Mouse (Mus musculus): ENCODE measurements at regions not wholly inside any gene's neighbourhood (a gene's known extent, or its start where the extent isn't known, plus 50 kb on each side); places are given as distances from the start of the nearest gene placed in this dataset.

- Histone ChIP-seq H3K36me3 (ENCODE audit: control insufficient read depth, insufficient read depth, low read length, poor library complexity, severe bottlenecking) (no peaks in the 10 kb centered on the region), H3K9me3 (ENCODE audit: control insufficient read depth, insufficient read depth, low read depth, low read length) (no peaks in the 10 kb centered on the region), H3K27ac (ENCODE audit: insufficient read depth, low read depth, low read length, poor library complexity, severe bottlenecking) (no peak overlapping the region), H3K4me1 (ENCODE audit: control insufficient read depth in 2 of 2, insufficient read depth in 2 of 2, low read length in 2 of 2, poor library complexity in 1 of 2) (no peaks in the 10 kb centered on the region), H3K9ac (ENCODE audit: insufficient read depth, low read depth, low read length, poor library complexity, severe bottlenecking) (no peak overlapping the region), H3K4me3 (ENCODE audit: insufficient read depth in 1 of 2, low read depth in 1 of 2, low read length in 2 of 2, poor library complexity in 1 of 2, severe bottlenecking in 1 of 2) (no peak overlapping the region)
- no peak for DNase-seq (ENCODE audit: low read depth, low spot score)
- in situ Hi-C loops (cut with MboI; ENCODE audit: low sequenced_read_pairs in 2 of 2, unreplicated experiment in 2 of 2) = no loop called here
- TF ChIP-seq ZNF384 (IDR thresholded peaks at IDR 0.05; ENCODE audit: low read depth, low read length) (no peak), HCFC1 (IDR thresholded peaks at IDR 0.05; ENCODE audit: borderline replicate concordance, insufficient read depth, low read length) (no peak), MAFK (IDR thresholded peaks at IDR 0.05; ENCODE audit: insufficient read depth, low read depth, low read length) (no peak), CHD2 (IDR thresholded peaks at IDR 0.05; ENCODE audit: low read depth, low read length) (no peak), ZC3H11A (IDR thresholded peaks at IDR 0.05; ENCODE audit: borderline replicate concordance, low read depth, low read length) (no peak)
These were observed 169.6 kb upstream of the Slc7a11 start for GRCm38 (mm10) chr3:50613011-50613410.

- in situ Hi-C loops (cut with MboI; ENCODE audit: low sequenced_read_pairs in 2 of 2, unreplicated experiment in 2 of 2) = no loop called here
- no peak for DNase-seq (ENCODE audit: low read depth, low spot score)
- Histone ChIP-seq H3K27ac (ENCODE audit: insufficient read depth, low read depth, low read length, poor library complexity, severe bottlenecking) (no peak overlapping the region), H3K9ac (ENCODE audit: insufficient read depth, low read depth, low read length, poor library complexity, severe bottlenecking) (no peak overlapping the region), H3K9me3 (ENCODE audit: control insufficient read depth, insufficient read depth, low read depth, low read length) (no peaks in the 10 kb centered on the region), H3K4me1 (ENCODE audit: control insufficient read depth in 2 of 2, insufficient read depth in 2 of 2, low read length in 2 of 2, poor library complexity in 1 of 2) (no peaks in the 10 kb centered on the region), H3K36me3 (ENCODE audit: control insufficient read depth, insufficient read depth, low read length, poor library complexity, severe bottlenecking) (no peaks in the 10 kb centered on the region), H3K4me3 (ENCODE audit: insufficient read depth in 1 of 2, low read depth in 1 of 2, low read length in 2 of 2, poor library complexity in 1 of 2, severe bottlenecking in 1 of 2) (no peak overlapping the region)
- TF ChIP-seq ZNF384 (IDR thresholded peaks at IDR 0.05; ENCODE audit: low read depth, low read length) (no peak), MAFK (IDR thresholded peaks at IDR 0.05; ENCODE audit: insufficient read depth, low read depth, low read length) (no peak), CHD2 (IDR thresholded peaks at IDR 0.05; ENCODE audit: low read depth, low read length) (no peak), ZC3H11A (IDR thresholded peaks at IDR 0.05; ENCODE audit: borderline replicate concordance, low read depth, low read length) (no peak), HCFC1 (IDR thresholded peaks at IDR 0.05; ENCODE audit: borderline replicate concordance, insufficient read depth, low read length) (no peak)
These were observed 166.1 kb upstream of the Slc7a11 start for GRCm38 (mm10) chr3:50609341-50610012.

DNA sequence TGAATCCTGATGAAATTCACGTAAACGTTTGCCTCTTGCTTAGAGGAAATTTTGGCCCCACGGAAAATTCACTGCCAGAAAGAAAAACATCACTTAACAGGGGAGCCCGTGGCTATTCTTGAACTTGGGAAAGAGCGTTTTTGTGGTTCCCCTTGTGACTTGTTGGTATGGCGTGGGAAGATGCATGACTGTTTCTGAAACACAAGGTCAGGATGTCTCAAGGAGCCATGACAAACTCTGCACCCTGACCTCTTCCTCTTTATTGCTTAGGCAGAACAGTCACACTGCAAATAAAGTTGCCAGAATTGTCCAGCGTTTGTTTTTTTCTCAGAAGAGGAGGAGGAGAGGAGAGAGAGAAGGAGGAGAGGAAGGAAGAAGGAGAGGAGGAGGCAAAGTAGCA lies 164.3 kb upstream of the Slc7a11 start:
- DNase-seq (ENCODE audit: low read depth, low spot score) = no peak
- H3K4me1 ChIP-seq (ENCODE audit: control insufficient read depth in 2 of 2, insufficient read depth in 2 of 2, low read length in 2 of 2, poor library complexity in 1 of 2) = no peaks in the 10 kb centered on the region
- no peak overlapping the region for H3K9ac ChIP-seq (ENCODE audit: insufficient read depth, low read depth, low read length, poor library complexity, severe bottlenecking)
- no peaks in the 10 kb centered on the region for H3K36me3 ChIP-seq (ENCODE audit: control insufficient read depth, insufficient read depth, low read length, poor library complexity, severe bottlenecking)
- no peak overlapping the region for H3K4me3 ChIP-seq (ENCODE audit: insufficient read depth in 1 of 2, low read depth in 1 of 2, low read length in 2 of 2, poor library complexity in 1 of 2, severe bottlenecking in 1 of 2)
- TF ChIP-seq ZNF384 (IDR thresholded peaks at IDR 0.05; ENCODE audit: low read depth, low read length) (no peak), CHD2 (IDR thresholded peaks at IDR 0.05; ENCODE audit: low read depth, low read length) (no peak), HCFC1 (IDR thresholded peaks at IDR 0.05; ENCODE audit: borderline replicate concordance, insufficient read depth, low read length) (no peak), ZC3H11A (IDR thresholded peaks at IDR 0.05; ENCODE audit: borderline replicate concordance, low read depth, low read length) (no peak), MAFK (IDR thresholded peaks at IDR 0.05; ENCODE audit: insufficient read depth, low read depth, low read length) (no peak)
- no peaks in the 10 kb centered on the region for H3K9me3 ChIP-seq (ENCODE audit: control insufficient read depth, insufficient read depth, low read depth, low read length)
- no peak overlapping the region for H3K27ac ChIP-seq (ENCODE audit: insufficient read depth, low read depth, low read length, poor library complexity, severe bottlenecking)
- in situ Hi-C loops (cut with MboI; ENCODE audit: low sequenced_read_pairs in 2 of 2, unreplicated experiment in 2 of 2) = no loop called here

GRCm38 (mm10) chr3:50606986-50607385 lies 163.6 kb upstream of the Slc7a11 start:
- in situ Hi-C loops (cut with MboI; ENCODE audit: low sequenced_read_pairs in 2 of 2, unreplicated experiment in 2 of 2) = no loop called here
- Histone ChIP-seq H3K36me3 (ENCODE audit: control insufficient read depth, insufficient read depth, low read length, poor library complexity, severe bottlenecking) (no peaks in the 10 kb centered on the region), H3K9ac (ENCODE audit: insufficient read depth, low read depth, low read length, poor library complexity, severe bottlenecking) (no peak overlapping the region), H3K9me3 (ENCODE audit: control insufficient read depth, insufficient read depth, low read depth, low read length) (no peaks in the 10 kb centered on the region), H3K4me1 (ENCODE audit: control insufficient read depth in 2 of 2, insufficient read depth in 2 of 2, low read length in 2 of 2, poor library complexity in 1 of 2) (no peaks in the 10 kb centered on the region), H3K4me3 (ENCODE audit: insufficient read depth in 1 of 2, low read depth in 1 of 2, low read length in 2 of 2, poor library complexity in 1 of 2, severe bottlenecking in 1 of 2) (no peak overlapping the region), H3K27ac (ENCODE audit: insufficient read depth, low read depth, low read length, poor library complexity, severe bottlenecking) (no peak overlapping the region)
- TF ChIP-seq CHD2 (IDR thresholded peaks at IDR 0.05; ENCODE audit: low read depth, low read length) = no peak
- TF ChIP-seq ZC3H11A (IDR thresholded peaks at IDR 0.05; ENCODE audit: borderline replicate concordance, low read depth, low read length) = no peak
- no peak for TF ChIP-seq ZNF384 (IDR thresholded peaks at IDR 0.05; ENCODE audit: low read depth, low read length)
- no peak for TF ChIP-seq MAFK (IDR thresholded peaks at IDR 0.05; ENCODE audit: insufficient read depth, low read depth, low read length)
- TF ChIP-seq HCFC1 (IDR thresholded peaks at IDR 0.05; ENCODE audit: borderline replicate concordance, insufficient read depth, low read length) = no peak
- DNase-seq (ENCODE audit: low read depth, low spot score) = no peak

Data from ES-E14 (cell line).